Mouse (Mus musculus) left cerebral cortex, adult 2 months (tissue): ENCODE measurements around the gene Mamdc2. TPM values are rescaled to one million over a fixed set of nuclear protein-coding genes. Genes with fewer than 3 reads are reported as not detected.

Experiments used
- DNase-seq, 2 experiments: peaks; one replicate each; pipeline ENCODE4 v3.0.0; 2021 to 2022; ENCODE audit warnings: low spot score in 2 of 2, mixed read lengths in 1 of 2; ENCODE audit errors: extremely low spot score in 1 of 2
- H3K27ac ChIP-seq: fragments of 200-600 bp; 2 replicates; pipeline ENCODE4 v1.8.1; 2022
- H3K4me3 ChIP-seq: fragments of 200-600 bp; 2 replicates; pipeline ENCODE4 v1.8.1; 2022
- CTCF ChIP-seq: fragments of 200-600 bp; IDR thresholded peaks from 2 replicates; pipeline ENCODE4 v1.8.1; 2022; ENCODE audit warnings: antibody characterized with exemption, mild to moderate bottlenecking, moderate library complexity
- intact Hi-C: fragments of 180-260 bp; cut with DNase I; formaldehyde crosslinking; loops from one replicate; pipeline ENCODE4 v1.15.1; 2025
- total RNA-seq, 2 experiments: library from RNA; stranded (reverse); gene quantifications; 2 replicates each; pipeline ENCODE4 v1.2.3; 2021

Gene Mamdc2
- total RNA-seq, 2 experiments from 2014 or later: 1.2 to 1.4 TPM

- no peak for DNase-seq
- intact Hi-C loops: loop anchor here (5.0 to 10.0 kb wide), 3 partner anchors 73 to 587 kb away; partner anchors contain the start of gene Apba1
- Histone ChIP-seq H3K27ac (0 out of 2 replicates have a peak overlapping the region, but pooled peaks have one; percentile 53), H3K4me3 (no peak overlapping the region)
- TF ChIP-seq CTCF: no peak
Measured at GRCm38 (mm10) chr19:23374941-23375656, 73.1 kb downstream of the Mamdc2 start.

- intact Hi-C loops: loop anchor here (1.0 to 10.0 kb wide), 5 partner anchors 29 to 589 kb away; partner anchors contain the start of gene Apba1
- no peak for TF ChIP-seq CTCF
- DNase-seq: peak in 1 of 2 experiments; percentile 29
- Histone ChIP-seq H3K27ac (peak overlapping the region; percentile 17; the same call in 1 of the 2 replicates), H3K4me3 (no peak overlapping the region)
Measured at GRCm38 (mm10) chr19:23373728-23374127, 74.5 kb downstream of the Mamdc2 start.

- TF ChIP-seq CTCF: peak; percentile 96
- H3K4me3 ChIP-seq: no peak overlapping the region
- H3K27ac ChIP-seq: peak overlapping the region; percentile 17; the same call in 1 of the 2 replicates
- peak; percentile 59 to 64 for DNase-seq
- intact Hi-C loops: loop anchor here (1.0 to 10.0 kb wide), 5 partner anchors 29 to 589 kb away; partner anchors contain the start of gene Apba1
Measured at GRCm38 (mm10) chr19:23373287-23373686, 75.0 kb downstream of the Mamdc2 start.

GRCm38 (mm10) chr19:23369275-23369674 lies 79.0 kb downstream of the Mamdc2 start:
- TF ChIP-seq CTCF: no peak
- H3K27ac ChIP-seq: no peak overlapping the region
- no peak for DNase-seq
- intact Hi-C loops: no loop called here
- H3K4me3 ChIP-seq: no peak overlapping the region

GRCm38 (mm10) chr19:23362006-23362405 lies 86.2 kb downstream of the Mamdc2 start:
- intact Hi-C loops: no loop called here
- DNase-seq: no peak
- Histone ChIP-seq H3K27ac (no peak overlapping the region), H3K4me3 (no peak overlapping the region)
- no peak for TF ChIP-seq CTCF

GRCm38 (mm10) chr19:23361124-23361523 lies 87.1 kb downstream of the Mamdc2 start:
- intact Hi-C loops: no loop called here
- H3K4me3 ChIP-seq: no peak overlapping the region
- peak; percentile 13 for TF ChIP-seq CTCF
- peak overlapping the region; percentile 45 for H3K27ac ChIP-seq
- peak; percentile 40 to 62 for DNase-seq

- TF ChIP-seq CTCF: no peak
- no peak overlapping the region for H3K4me3 ChIP-seq
- no peak for DNase-seq
- peak overlapping the region; percentile 45 for H3K27ac ChIP-seq
- intact Hi-C loops: no loop called here
Measured at GRCm38 (mm10) chr19:23360536-23360935, 87.7 kb downstream of the Mamdc2 start.

GRCm38 (mm10) chr19:23357253-23357652 lies 91.0 kb downstream of the Mamdc2 start:
- Histone ChIP-seq H3K27ac (no peak overlapping the region), H3K4me3 (no peak overlapping the region)
- DNase-seq: no peak
- intact Hi-C loops: no loop called here
- no peak for TF ChIP-seq CTCF

GRCm38 (mm10) chr19:23354738-23355137 lies 93.5 kb downstream of the Mamdc2 start:
- no peak for DNase-seq
- Histone ChIP-seq H3K27ac (no peak overlapping the region), H3K4me3 (no peak overlapping the region)
- TF ChIP-seq CTCF: no peak
- intact Hi-C loops: no loop called here

- no peak for DNase-seq
- intact Hi-C loops: no loop called here
- no peak overlapping the region for H3K27ac ChIP-seq
- TF ChIP-seq CTCF: no peak
- no peak overlapping the region for H3K4me3 ChIP-seq
Measured at GRCm38 (mm10) chr19:23353881-23354401, 94.3 kb downstream of the Mamdc2 start.

- no peak overlapping the region for H3K4me3 ChIP-seq
- no peak for TF ChIP-seq CTCF
- no peak overlapping the region for H3K27ac ChIP-seq
- no peak for DNase-seq
- intact Hi-C loops: no loop called here
Measured at GRCm38 (mm10) chr19:23353161-23353560, 95.1 kb downstream of the Mamdc2 start.

GRCm38 (mm10) chr19:23351808-23352491 lies 96.3 kb downstream of the Mamdc2 start:
- no peak overlapping the region for H3K4me3 ChIP-seq
- TF ChIP-seq CTCF: no peak
- no peak for DNase-seq
- H3K27ac ChIP-seq: no peak overlapping the region
- intact Hi-C loops: no loop called here
